8 mouse cellular contexts compared by ENCODE assay signal in genomic region chr9:13300041-13300441, GRCm38 (mm10). TPM values are rescaled to one million over a fixed set of nuclear protein-coding genes. Genes with fewer than 3 reads are reported as not detected.
DNase-seq lines count a peak whose midpoint lies in the region; ATAC-seq and TF ChIP-seq lines count a peak whose summit lies in the region.

No protein-coding gene starts in this region.

- H3K27ac ChIP-seq in spleen, adult 2 months (ENCODE audit: insufficient read depth, low read length), result peak overlapping the region; percentile 64
- no peak overlapping the region for H3K27ac ChIP-seq in midbrain, embryonic 11.5 days (ENCODE audit: low read depth, low read length)

- H3K4me1 ChIP-seq in spleen, adult 2 months (ENCODE audit: control insufficient read depth, insufficient read depth, insufficient read length), result peaks cover 49% of the 10 kb centered on the region
- H3K4me1 ChIP-seq in midbrain, embryonic 11.5 days (ENCODE audit: control insufficient read depth, insufficient read depth, low read length), result peaks cover 53% of the 10 kb centered on the region

- H3K4me2 ChIP-seq in midbrain, embryonic 11.5 days, result peak overlapping the region; percentile 97

- WGBS in spleen, adult 2 months, result 24% methylated on average over 3 of the region's 3 CpGs
- 71% methylated on average over 3 of the region's 3 CpGs for WGBS in midbrain, embryonic 11.5 days

- DNase-seq in cerebellum, adult 11-12 months, result peak; percentile 47
- no peak for DNase-seq in cerebellum, postnatal 4 days (ENCODE audit: low spot score in 2 of 2)
- no peak for DNase-seq in spleen, adult 2 months (ENCODE audit: low read depth in 1 of 2, low spot score in 2 of 2)
- no peak for DNase-seq in spleen, postnatal 10 days (ENCODE audit: low spot score in 2 of 2)
- DNase-seq in heart, postnatal 36 days, result peak; percentile 43 to 59
- peak; percentile 83 for DNase-seq in midbrain, embryonic 11.5 days (ENCODE audit: low spot score, missing footprints)
- DNase-seq in embryo, embryonic 10.5 days (ENCODE audit: low spot score), result no peak

- peak overlapping the region; percentile 30; the same call in 1 of the 2 replicates for H3K9ac ChIP-seq in midbrain, embryonic 11.5 days (ENCODE audit: low read length)

- no peaks in the 10 kb centered on the region for H3K27me3 ChIP-seq in spleen, adult 2 months (ENCODE audit: control insufficient read depth, insufficient read depth, low read length)
- H3K27me3 ChIP-seq in midbrain, embryonic 11.5 days (ENCODE audit: control insufficient read depth, insufficient read depth, low read length), result no peaks in the 10 kb centered on the region

- no peaks in the 10 kb centered on the region for H3K9me3 ChIP-seq in midbrain, embryonic 11.5 days (ENCODE audit: control insufficient read depth, low read length)

- no peak for ATAC-seq in midbrain, embryonic 11.5 days (ENCODE audit: low FRiP score)
- ATAC-seq in monocyte, adult 5-6 weeks (replicated peaks; ENCODE audit: insufficient number of reproducible peaks, low FRiP score, low TSS enrichment, poor library complexity, severe bottlenecking), result no peak

- H3K36me3 ChIP-seq in spleen, adult 2 months (ENCODE audit: control insufficient read depth, insufficient read depth, low read length), result no peaks in the 10 kb centered on the region
- H3K36me3 ChIP-seq in midbrain, embryonic 11.5 days (ENCODE audit: control insufficient read depth, insufficient read depth, low read length), result no peaks in the 10 kb centered on the region

- TF ChIP-seq CTCF in spleen, adult 2 months (IDR thresholded peaks at IDR 0.05; ENCODE audit: extremely low read depth, insufficient read depth, insufficient read length, insufficient replicate concordance), result no peak

- peak overlapping the region; percentile 25 for H3K4me3 ChIP-seq in spleen, adult 2 months (ENCODE audit: extremely low read depth, insufficient read depth, insufficient read length)
- H3K4me3 ChIP-seq in midbrain, embryonic 11.5 days (ENCODE audit: low read depth, low read length), result peak overlapping the region; percentile 9; the same call in 1 of the 2 replicates

- no peak for TF ChIP-seq POLR2A in spleen, adult 2 months (IDR thresholded peaks at IDR 0.05; ENCODE audit: low read depth, low read length)

- intact Hi-C loops in heart, postnatal 36 days (cut with DNase I), result no loop called here

RNA-seq across cellular contexts. Expression of gene Maml2, which starts 2.3 kb away (rescaled TPM):
- polyA plus RNA-seq in spleen, adult 2 months (2012; rRNA removed), result 9.4 and 10.9 TPM in 2 replicates
- total RNA-seq in heart, postnatal 36 days (2021), result 1 to 10 TPM; 6.0 to 6.2 TPM
- 10.3 and 10.7 TPM in 2 replicates for polyA plus RNA-seq in midbrain, embryonic 11.5 days (2014; fragmentation: Nextera tagmentation; extraction: Ambion mirVana)
- 4.7 to 15.4 TPM (median 4.8 TPM) in 3 replicates for total RNA-seq in monocyte, adult 5-6 weeks (2017)

RNA-seq across cellular contexts. Expression of gene Ccdc82, which starts 53.3 kb away (rescaled TPM):
- 6.5 and 8.3 TPM in 2 replicates for polyA plus RNA-seq in spleen, adult 2 months (2012; rRNA removed)
- total RNA-seq in heart, postnatal 36 days (2021), result 1 to 10 TPM; 8.7 to 8.9 TPM
- 12.8 and 16.0 TPM in 2 replicates for polyA plus RNA-seq in midbrain, embryonic 11.5 days (2014; fragmentation: Nextera tagmentation; extraction: Ambion mirVana)
- total RNA-seq in monocyte, adult 5-6 weeks (2017), result 70.7 to 106 TPM (median 94.0 TPM) in 3 replicates

RNA-seq across cellular contexts. Expression of gene Jrkl, which starts 54.4 kb away (rescaled TPM):
- polyA plus RNA-seq in spleen, adult 2 months (2012; rRNA removed), result 0.22 and 0.30 TPM in 2 replicates
- 1 to 10 TPM; 6.1 to 6.2 TPM for total RNA-seq in heart, postnatal 36 days (2021)
- 9.5 and 9.7 TPM in 2 replicates for polyA plus RNA-seq in midbrain, embryonic 11.5 days (2014; fragmentation: Nextera tagmentation; extraction: Ambion mirVana)
- total RNA-seq in monocyte, adult 5-6 weeks (2017), result 12.9 to 22.4 TPM (median 21.7 TPM) in 3 replicates

Comparison
In these comparisons a context has a peak if more than half of its experiments do, and no peak if none do; other contexts are left out.
1. DNase-seq: peak in cerebellum, adult 11-12 months (single experiment), heart, postnatal 36 days (2 of 2) and midbrain, embryonic 11.5 days (single experiment); none in cerebellum, postnatal 4 days (0 of 2), spleen, adult 2 months (0 of 2), spleen, postnatal 10 days (0 of 2) and embryo, embryonic 10.5 days (single experiment).